Mouse (Mus musculus) CD8-positive naive resting alpha-beta T cell, adult 2 months (primary cell): ENCODE measurements around the gene Gtf3a.

Experiments
- DNase-seq, 2 experiments: peaks; one replicate each; pipeline ENCODE4 v3.0.0; 2022; ENCODE audit warnings: low read depth in 2 of 2, low spot score in 2 of 2

The Gtf3a gene

DNA sequence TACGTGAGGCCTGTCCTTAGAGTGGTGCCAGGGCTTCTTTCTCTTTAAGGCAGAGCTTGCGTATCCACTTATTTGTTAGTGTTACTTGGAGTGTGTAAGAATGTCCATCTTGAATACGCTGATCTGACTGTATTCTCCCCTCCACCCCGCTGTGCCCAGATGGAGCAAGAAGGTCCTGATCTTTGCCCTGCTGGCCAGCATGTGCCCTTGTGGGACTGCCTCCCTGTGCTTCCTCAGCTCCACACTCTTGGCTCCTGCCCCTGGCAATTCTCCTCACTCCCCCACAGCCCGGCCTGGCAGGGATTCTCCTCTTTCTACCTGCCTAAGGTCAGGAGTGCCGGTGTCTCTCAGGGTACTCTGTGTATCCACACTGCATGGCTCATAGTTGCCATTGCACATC lies 32.9 kb downstream of the Gtf3a start:
- DNase-seq, result no peak

DNA sequence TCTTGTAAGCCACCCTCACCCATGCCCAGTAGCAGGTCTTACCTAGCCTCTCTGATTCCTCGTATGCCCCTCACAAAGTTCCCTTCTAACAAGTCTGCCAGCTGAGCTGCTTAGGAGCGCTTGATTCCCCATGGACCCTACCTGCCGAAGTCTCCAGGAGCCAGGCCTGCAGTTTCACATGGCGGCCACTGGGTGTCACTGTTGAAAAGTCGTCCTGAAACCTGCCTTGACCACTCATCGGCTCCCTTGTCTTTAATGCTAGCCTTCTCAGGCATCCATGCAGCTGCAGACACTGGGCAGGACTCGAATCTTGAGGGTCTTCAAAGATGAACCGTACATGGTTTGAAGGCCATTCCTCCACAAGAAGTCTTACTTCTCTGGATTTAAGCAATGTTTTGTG lies 34.8 kb downstream of the Gtf3a start:
- peak; percentile 15 to 27 for DNase-seq

DNA sequence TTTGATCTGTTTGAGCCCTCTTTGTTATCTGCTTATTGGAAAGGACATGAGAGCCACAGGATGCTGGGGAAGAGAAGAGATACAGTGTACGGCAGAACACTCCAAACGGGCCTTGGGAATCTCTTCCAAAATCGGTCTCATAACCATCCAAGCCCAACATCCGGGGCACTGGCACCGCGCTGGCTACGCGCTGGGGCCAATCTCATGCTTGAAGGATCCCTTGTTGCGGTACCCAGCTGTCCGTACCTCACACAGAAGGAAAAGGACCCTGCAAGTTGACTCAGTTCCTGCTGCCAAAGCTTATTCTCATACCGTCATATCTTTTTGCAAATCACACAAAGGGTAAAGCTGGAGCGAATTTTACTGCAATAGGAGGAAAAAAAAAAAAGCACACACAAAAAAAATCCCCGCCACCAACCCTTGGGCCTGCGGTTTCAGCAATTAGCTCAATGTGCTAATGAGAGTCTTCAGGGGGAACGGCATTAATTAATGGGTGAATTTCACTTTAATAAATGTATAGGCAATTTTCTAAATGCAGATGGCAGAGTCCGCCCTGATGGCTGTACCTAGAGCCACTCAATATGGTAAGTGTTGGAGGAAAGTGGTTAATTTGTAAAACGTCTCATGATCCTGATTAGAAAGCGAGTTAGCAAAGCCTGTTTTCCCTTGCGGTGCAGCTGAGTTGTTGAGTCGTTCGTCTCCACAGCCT lies 37.4 kb downstream of the Gtf3a start:
- no peak for DNase-seq

DNA sequence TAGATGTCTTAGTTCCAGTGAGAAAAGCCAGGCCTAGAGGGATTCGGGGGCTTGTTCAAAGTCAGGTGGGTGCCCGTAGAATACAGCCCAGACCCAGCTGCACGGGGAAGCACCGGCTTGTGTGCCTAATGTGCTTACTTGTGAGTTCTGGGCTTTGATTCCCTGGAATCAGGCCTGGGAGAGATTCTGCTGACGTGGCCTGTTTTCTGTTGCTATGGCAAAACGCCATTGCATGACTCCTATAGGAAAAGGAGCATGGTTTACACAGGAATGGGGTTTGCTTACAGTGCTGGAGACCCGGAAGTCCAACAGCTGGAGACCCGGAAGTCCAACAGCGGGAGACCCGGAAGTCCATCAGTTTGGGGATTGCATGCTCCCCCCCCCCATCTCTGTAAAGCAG lies 39.1 kb downstream of the Gtf3a start:
- DNase-seq, result no peak

DNA sequence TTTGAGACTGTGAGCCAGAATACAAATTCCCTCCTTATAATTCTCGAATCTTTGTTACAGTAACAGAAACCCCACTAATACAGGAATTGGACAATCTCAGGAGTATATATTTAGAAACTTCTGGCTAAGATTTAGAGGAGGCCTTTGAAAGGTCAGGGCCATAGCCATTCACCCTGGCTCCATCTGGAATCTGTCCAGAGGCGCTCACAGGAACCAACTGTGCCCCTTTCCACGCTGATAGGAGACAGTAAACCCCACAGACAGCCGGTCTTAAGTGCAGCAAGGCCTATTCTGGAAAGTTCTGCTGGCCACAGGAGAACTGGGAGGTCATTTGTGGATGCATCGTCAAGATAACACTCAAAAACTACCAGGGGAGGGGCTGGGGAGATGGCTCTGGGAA lies 40.6 kb downstream of the Gtf3a start:
- no peak for DNase-seq

DNA sequence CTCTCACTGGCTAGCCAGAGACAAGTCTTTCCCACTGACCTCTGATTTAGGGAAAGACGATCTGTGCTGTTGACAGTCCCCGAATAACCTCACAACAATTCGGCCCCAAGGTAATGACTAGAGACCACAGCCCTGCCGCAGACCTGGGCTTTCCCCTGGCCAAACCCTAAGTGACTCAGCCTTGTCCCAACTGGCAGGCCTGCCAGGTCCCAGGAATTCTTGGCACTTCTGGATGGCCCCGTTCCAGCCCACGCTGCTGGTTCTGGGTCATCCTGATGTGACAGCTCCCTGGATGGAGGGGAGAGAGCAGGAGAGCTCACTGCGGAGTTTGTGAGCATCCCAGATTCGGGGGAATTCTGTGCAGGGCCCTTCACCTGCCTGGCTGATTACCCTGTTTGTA lies 45.1 kb downstream of the Gtf3a start:
- DNase-seq, result no peak

DNA sequence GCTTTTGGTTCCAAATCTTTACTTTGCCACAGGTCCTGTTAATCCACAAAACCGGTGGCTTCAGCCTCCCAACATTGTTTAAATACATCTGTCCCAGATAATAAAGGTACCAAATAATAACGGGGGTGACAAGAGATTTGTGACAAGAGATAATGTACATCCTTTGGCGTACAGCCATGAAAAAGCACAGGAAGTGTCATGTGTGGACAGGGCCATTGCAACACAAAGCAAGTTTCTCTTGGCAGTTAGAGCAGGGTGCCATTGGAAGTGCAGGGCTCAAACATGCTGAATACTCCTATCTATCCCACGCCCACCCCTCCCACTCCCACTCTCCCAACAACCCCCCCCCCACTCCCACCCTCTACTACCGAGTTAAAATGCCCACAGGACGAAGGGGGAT lies 46.5 kb downstream of the Gtf3a start:
- DNase-seq, result no peak

DNA sequence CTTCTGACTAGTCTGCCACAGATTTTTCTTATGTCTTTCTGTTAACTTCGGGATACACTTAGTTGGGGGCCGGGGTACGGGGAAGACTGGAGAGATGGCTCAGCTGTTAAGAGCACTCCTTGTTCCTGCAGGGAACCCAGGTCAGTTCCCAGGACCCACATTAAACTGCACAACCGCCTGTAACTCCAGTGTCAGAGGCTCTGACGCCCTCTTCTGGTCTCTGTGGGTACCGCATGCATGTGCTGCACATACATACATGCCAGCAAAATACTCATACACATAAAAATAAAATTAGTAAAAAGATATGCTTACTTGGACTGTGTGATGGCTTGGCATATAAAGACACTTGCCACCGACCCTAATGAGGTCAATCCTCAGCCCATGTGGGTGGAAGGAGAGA lies 48.4 kb downstream of the Gtf3a start:
- no peak for DNase-seq

DNA sequence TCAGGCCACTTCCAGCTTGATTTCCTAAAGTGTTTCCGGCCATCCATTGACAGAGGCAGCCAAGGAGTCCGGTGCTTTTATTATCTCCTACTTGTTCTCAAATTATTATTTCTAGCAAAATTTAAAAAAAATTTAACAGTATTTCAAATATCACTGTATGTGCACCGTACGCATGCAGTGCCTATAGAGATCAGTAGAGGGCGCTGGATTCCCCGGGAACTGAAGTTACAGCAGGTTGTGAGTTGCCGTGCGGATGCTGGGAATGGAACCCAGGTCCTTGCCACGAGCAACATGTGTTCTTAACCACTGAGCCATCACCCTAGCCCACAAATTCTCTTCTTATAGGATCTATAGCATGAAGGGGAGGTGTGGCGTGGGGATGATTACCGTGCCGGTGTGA lies 50.3 kb downstream of the Gtf3a start:
- no peak for DNase-seq

DNA sequence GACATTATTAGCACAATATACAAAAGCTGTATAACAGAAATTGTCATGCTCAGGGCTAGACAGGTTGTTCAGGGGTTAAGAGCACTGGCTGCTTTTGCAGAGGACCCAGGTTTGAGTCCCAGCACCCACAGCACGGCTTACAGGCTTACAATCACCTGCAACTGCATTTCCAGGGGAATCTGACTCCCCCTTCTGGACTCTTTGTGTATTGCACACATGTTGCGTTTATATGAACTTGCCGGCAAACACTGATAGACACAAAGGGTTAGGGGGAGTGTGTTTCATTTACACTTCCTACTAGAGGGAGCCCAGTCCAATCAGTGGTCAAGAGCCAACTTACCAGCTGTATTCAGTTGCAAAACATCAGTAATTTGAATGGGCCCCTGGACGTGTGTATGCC lies 52.9 kb downstream of the Gtf3a start:
- no peak for DNase-seq

DNA sequence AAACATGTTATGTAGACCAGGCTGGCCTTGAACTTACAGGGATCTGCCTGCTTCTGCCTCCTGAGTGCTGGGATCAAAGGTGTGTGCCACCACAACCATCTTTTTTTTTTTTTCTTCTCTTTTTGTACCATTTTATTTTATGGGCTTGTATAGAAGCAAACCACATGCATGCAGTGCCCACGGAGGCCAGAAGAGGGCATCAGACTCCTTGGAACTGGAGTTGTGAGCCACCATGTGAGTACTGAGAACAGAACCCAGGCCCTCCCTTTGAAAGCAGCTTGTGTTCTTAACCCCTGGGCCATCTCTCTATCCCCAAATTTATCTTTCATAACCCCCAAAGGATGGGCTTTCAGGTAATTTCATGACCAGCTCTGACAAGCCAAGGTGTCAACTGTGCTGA lies 54.8 kb downstream of the Gtf3a start:
- no peak for DNase-seq
